Mouse (Mus musculus) heart, embryonic 11.5 days (tissue): ENCODE data around the gene Reg4. TPM values are rescaled to one million over a fixed set of nuclear protein-coding genes. Genes with fewer than 3 reads are reported as not detected.

ENCODE experiments used
- ATAC-seq: fragments of 200-750 bp; cut with Nextera tagmentation; replicated peaks from 2 replicates; pipeline ENCODE4 v1.8.0; 2017; ENCODE audit warnings: moderate library complexity; ENCODE audit not compliant: insufficient number of reproducible peaks, low FRiP score, low TSS enrichment
- H3K27ac ChIP-seq: fragments of 300-500 bp; sonication (generic); 2 replicates; pipeline ENCODE4 v1.5.1; 2014; ENCODE audit warnings: mild to moderate bottlenecking, low read depth, low read length
- H3K27me3 ChIP-seq: fragments of 300-500 bp; sonication (generic); 2 replicates; pipeline ENCODE4 v1.6.1; 2014; ENCODE audit warnings: mild to moderate bottlenecking, low read length, mixed read lengths; ENCODE audit not compliant: control insufficient read depth, insufficient read depth
- H3K36me3 ChIP-seq: fragments of 300-500 bp; sonication (generic); 2 replicates; pipeline ENCODE4 v1.6.1; 2014; ENCODE audit warnings: mild to moderate bottlenecking, low read length, moderate library complexity, mixed read lengths; ENCODE audit not compliant: control insufficient read depth, insufficient read depth
- H3K4me1 ChIP-seq: fragments of 300-500 bp; sonication (generic); 2 replicates; pipeline ENCODE4 v1.6.1; 2014; ENCODE audit warnings: low read length; ENCODE audit not compliant: control insufficient read depth, insufficient read depth
- H3K4me2 ChIP-seq: fragments of 300-500 bp; sonication (generic); 2 replicates; pipeline ENCODE4 v1.6.1; 2014; ENCODE audit warnings: mild to moderate bottlenecking, moderate library complexity
- H3K4me3 ChIP-seq: fragments of 300-500 bp; sonication (generic); 2 replicates; pipeline ENCODE4 v1.5.1; 2014; ENCODE audit warnings: low read depth, low read length
- H3K9ac ChIP-seq: fragments of 300-500 bp; sonication (generic); 2 replicates; pipeline ENCODE4 v1.6.1; 2014; ENCODE audit warnings: mild to moderate bottlenecking, low read depth, low read length, moderate library complexity
- H3K9me3 ChIP-seq: fragments of 300-500 bp; sonication (generic); replicated peaks from 2 replicates; pipeline ENCODE4 v1.6.1; 2016; ENCODE audit warnings: low read length; ENCODE audit not compliant: control insufficient read depth
- WGBS: fragments of 180-500 bp; shearing (Covaris S2); extraction: QIAGEN DNeasy Blood & Tissue Kit; methylation state at CpG from one replicate; pipeline ENCODE4 v1.1.7; 2014; ENCODE audit not compliant: insufficient replicate concordance; 5-methylcytosine and 5-hydroxymethylcytosine counted together
- polyA plus RNA-seq: library from polyadenylated mRNA; unstranded; fragments of >200 nt; fragmentation: Nextera tagmentation; extraction: Ambion mirVana; gene quantifications from 2 replicates; pipeline ENCODE4 v1.2.1, GENCODE M21; 2014

Reg4 gene
- polyA plus RNA-seq, 1 experiment from 2014 or later = not detected

DNA sequence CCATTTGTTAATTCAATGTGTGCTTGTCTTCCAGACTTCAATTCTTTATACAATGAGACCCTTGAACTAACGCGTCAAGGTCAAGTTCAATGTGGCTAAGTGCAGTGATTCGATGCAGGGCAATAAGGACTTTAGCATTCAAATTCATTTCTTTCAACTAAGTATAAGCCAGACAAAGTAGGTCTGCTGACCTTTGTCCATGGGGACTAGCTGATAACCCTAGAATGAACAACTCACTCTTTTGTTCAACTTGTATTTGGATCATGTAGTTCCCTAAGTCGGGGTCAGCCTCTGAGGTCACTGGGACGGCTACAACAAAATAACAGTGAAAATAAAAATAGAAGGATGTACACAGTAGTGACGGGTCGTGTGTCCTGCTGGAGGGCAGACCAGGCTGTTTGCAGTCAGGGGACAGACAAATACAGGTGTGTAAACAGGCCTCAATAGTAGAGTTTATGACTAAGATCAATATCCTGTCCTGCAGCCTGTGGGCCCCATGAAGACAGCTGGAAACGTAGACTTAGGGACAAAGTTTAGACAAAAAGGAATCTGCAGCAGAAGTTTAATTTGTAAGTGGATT, 20.6 kb downstream of the Reg4 start:
- no peaks in the 10 kb centered on the region for H3K27me3 ChIP-seq
- no peak overlapping the region for H3K4me2 ChIP-seq
- no peaks in the 10 kb centered on the region for H3K4me1 ChIP-seq
- H3K36me3 ChIP-seq = no peaks in the 10 kb centered on the region
- no peak overlapping the region for H3K4me3 ChIP-seq
- no peak overlapping the region for H3K27ac ChIP-seq
- H3K9ac ChIP-seq = no peak overlapping the region
- WGBS = 68% methylated on average over 8 of the region's 8 CpGs
- ATAC-seq = no peak
- H3K9me3 ChIP-seq = no peaks in the 10 kb centered on the region

- H3K4me3 ChIP-seq = no peak overlapping the region
- H3K27ac ChIP-seq = no peak overlapping the region
- no peaks in the 10 kb centered on the region for H3K9me3 ChIP-seq
- no peaks in the 10 kb centered on the region for H3K4me1 ChIP-seq
- ATAC-seq = no peak
- no peaks in the 10 kb centered on the region for H3K27me3 ChIP-seq
- no peak overlapping the region for H3K4me2 ChIP-seq
- no peaks in the 10 kb centered on the region for H3K36me3 ChIP-seq
- H3K9ac ChIP-seq = no peak overlapping the region
- 31% methylated on average over 8 of the region's 8 CpGs for WGBS
These were observed 23.9 kb downstream of the Reg4 start for GRCm38 (mm10) chr3:98245892-98246291.

- Histone ChIP-seq H3K36me3 (no peaks in the 10 kb centered on the region), H3K9ac (no peak overlapping the region), H3K27ac (no peak overlapping the region), H3K27me3 (no peaks in the 10 kb centered on the region), H3K4me3 (no peak overlapping the region), H3K4me2 (no peak overlapping the region), H3K9me3 (no peaks in the 10 kb centered on the region), H3K4me1 (no peaks in the 10 kb centered on the region)
- ATAC-seq = no peak
- 50% methylated on average over 7 of the region's 7 CpGs for WGBS
These were observed 25.2 kb downstream of the Reg4 start for GRCm38 (mm10) chr3:98246985-98247751.

DNA sequence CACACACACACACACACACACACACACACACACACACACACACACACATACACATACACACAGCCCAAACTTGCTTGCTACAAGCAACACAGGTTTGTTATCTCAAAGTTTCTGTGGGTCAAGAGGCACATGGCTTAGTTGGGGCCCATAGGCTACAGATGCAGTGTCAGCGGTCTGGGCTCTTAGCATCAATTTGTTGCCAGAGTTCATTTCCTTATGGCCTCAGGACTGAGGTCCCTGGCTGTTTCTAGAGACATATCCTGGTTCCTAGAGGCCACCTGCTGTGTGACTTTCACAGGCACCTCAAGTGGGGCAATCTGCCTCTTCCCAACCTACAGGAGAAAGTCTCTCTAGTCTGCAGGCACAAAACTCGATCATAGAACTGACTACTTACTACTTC, 27.4 kb downstream of the Reg4 start:
- no peaks in the 10 kb centered on the region for H3K36me3 ChIP-seq
- H3K9ac ChIP-seq = no peak overlapping the region
- no peak overlapping the region for H3K27ac ChIP-seq
- no peaks in the 10 kb centered on the region for H3K4me1 ChIP-seq
- no peaks in the 10 kb centered on the region for H3K27me3 ChIP-seq
- H3K9me3 ChIP-seq = no peaks in the 10 kb centered on the region; the same call in 1 of the 2 replicates
- H3K4me2 ChIP-seq = no peak overlapping the region
- no peak for ATAC-seq
- 89% methylated on average over 2 of the region's 2 CpGs for WGBS
- no peak overlapping the region for H3K4me3 ChIP-seq

GRCm38 (mm10) chr3:98249833-98250448, 28.0 kb downstream of the Reg4 start:
- Histone ChIP-seq H3K4me2 (no peak overlapping the region), H3K36me3 (no peaks in the 10 kb centered on the region), H3K4me3 (no peak overlapping the region), H3K27ac (no peak overlapping the region), H3K9ac (no peak overlapping the region), H3K27me3 (no peaks in the 10 kb centered on the region), H3K9me3 (no peaks in the 10 kb centered on the region; the same call in 1 of the 2 replicates), H3K4me1 (no peaks in the 10 kb centered on the region)
- ATAC-seq = no peak
- 82% methylated on average over 11 of the region's 11 CpGs for WGBS

DNA sequence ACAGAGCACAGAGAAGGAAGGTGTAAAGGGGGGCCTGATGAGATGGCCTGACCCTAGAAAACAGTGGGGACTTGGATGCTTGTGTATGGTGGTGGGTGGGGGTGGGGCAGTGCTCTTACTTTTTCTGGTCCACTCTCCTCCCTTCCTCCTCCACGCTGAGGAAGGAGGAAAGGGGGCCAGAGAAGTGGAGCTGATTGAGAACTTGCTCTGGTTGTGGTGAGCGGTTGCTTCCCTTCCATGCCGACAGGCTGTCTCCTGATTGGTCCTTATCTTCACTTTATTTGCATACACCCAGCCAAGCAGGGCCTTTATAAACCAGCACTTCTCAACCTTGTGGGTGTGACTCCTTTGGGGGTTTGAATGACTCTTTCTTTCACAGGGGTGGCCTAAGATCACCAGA, 32.1 kb downstream of the Reg4 start:
- no peak overlapping the region for H3K4me2 ChIP-seq
- no peaks in the 10 kb centered on the region; the same call in 1 of the 2 replicates for H3K9me3 ChIP-seq

GRCm38 (mm10) chr3:98254656-98255583, 33.0 kb downstream of the Reg4 start:
- Histone ChIP-seq H3K36me3 (no peaks in the 10 kb centered on the region), H3K4me1 (no peaks in the 10 kb centered on the region), H3K4me2 (no peak overlapping the region), H3K9me3 (no peaks in the 10 kb centered on the region; the same call in 1 of the 2 replicates), H3K9ac (no peak overlapping the region), H3K27ac (no peak overlapping the region), H3K4me3 (no peak overlapping the region), H3K27me3 (no peaks in the 10 kb centered on the region)
- no peak for ATAC-seq
- 85% methylated on average over 8 of the region's 8 CpGs for WGBS

More for the DNA sequence above, 32.1 kb downstream of the Reg4 start:
- WGBS = 84% methylated on average over 2 of the region's 3 CpGs
- Histone ChIP-seq H3K4me1 (no peaks in the 10 kb centered on the region), H3K9ac (no peak overlapping the region), H3K36me3 (no peaks in the 10 kb centered on the region), H3K27ac (no peak overlapping the region), H3K4me3 (no peak overlapping the region), H3K27me3 (no peaks in the 10 kb centered on the region)
- ATAC-seq = no peak

GRCm38 (mm10) chr3:98258723-98259122, 36.8 kb downstream of the Reg4 start:
- H3K9me3 ChIP-seq = no peaks in the 10 kb centered on the region
- no peak overlapping the region for H3K4me3 ChIP-seq
- no peaks in the 10 kb centered on the region for H3K27me3 ChIP-seq
- no peak for ATAC-seq
- no peak overlapping the region for H3K4me2 ChIP-seq
- no peaks in the 10 kb centered on the region for H3K36me3 ChIP-seq
- H3K27ac ChIP-seq = no peak overlapping the region
- whole genome bisulfite sequencing = 81% methylated on average over 4 of the region's 4 CpGs
- H3K9ac ChIP-seq = no peak overlapping the region
- H3K4me1 ChIP-seq = no peaks in the 10 kb centered on the region
